Mouse (Mus musculus) heart, adult 2 months (tissue): ENCODE measurements around the gene Nlrp4c. TPM values are rescaled to one million over a fixed set of nuclear protein-coding genes. Genes with fewer than 3 reads are reported as not detected.
"Not testable (repeated sequence)": the region's sequence is repeated elsewhere in the genome, so short reads cannot be mapped to it uniquely, and the experiment has no call there.

Experiments
- DNase-seq, 2 experiments: peaks; one replicate each; pipeline ENCODE4 v3.0.0; 2021
- H3K27ac ChIP-seq: fragments of 200-600 bp; 2 replicates; pipeline ENCODE4 v1.8.1; 2022
- H3K27me3 ChIP-seq: fragments of 200-500 bp; 2 replicates; pipeline ENCODE4 v1.6.1; 2012; ENCODE audit warnings: mild to moderate bottlenecking, low read length, inconsistent platforms, mixed read lengths; ENCODE audit not compliant: control insufficient read depth, insufficient read depth
- H3K36me3 ChIP-seq: fragments of 200-500 bp; 2 replicates; pipeline ENCODE4 v1.6.1; 2012; ENCODE audit warnings: low read length, inconsistent platforms; ENCODE audit not compliant: control insufficient read depth, insufficient read depth
- H3K4me1 ChIP-seq: fragments of 200-500 bp; 2 replicates; pipeline ENCODE4 v1.6.1; 2011; ENCODE audit warnings: low read length; ENCODE audit not compliant: control insufficient read depth, insufficient read depth
- H3K4me3 ChIP-seq: fragments of 200-600 bp; 2 replicates; pipeline ENCODE4 v1.8.1; 2022
- H3K79me2 ChIP-seq: fragments of 200-500 bp; replicated peaks from 2 replicates; pipeline ENCODE4 v1.6.1; 2012; ENCODE audit warnings: mild to moderate bottlenecking, inconsistent platforms, low read length, moderate library complexity, mixed read lengths; ENCODE audit not compliant: control insufficient read depth, insufficient read depth
- H3K9ac ChIP-seq: fragments of 200-500 bp; 2 replicates; pipeline ENCODE4 v1.6.1; 2012; ENCODE audit warnings: low read depth, mild to moderate bottlenecking, control low read depth, inconsistent platforms, low read length, mixed read lengths
- CTCF ChIP-seq: fragments of 200-600 bp; IDR thresholded peaks from 2 replicates; pipeline ENCODE4 v1.8.1; 2022; ENCODE audit warnings: antibody characterized with exemption, mild to moderate bottlenecking, moderate library complexity
- EP300 ChIP-seq: fragments of 200-500 bp; IDR thresholded peaks from 2 replicates; pipeline ENCODE4 v1.6.1; 2011; ENCODE audit warnings: low read depth, low read length, control low read depth; ENCODE audit not compliant: insufficient read depth
- POLR2A ChIP-seq: fragments of 200-500 bp; IDR thresholded peaks from 2 replicates; pipeline ENCODE4 v1.6.1; 2011; ENCODE audit warnings: mild to moderate bottlenecking, low read depth, low read length, control low read depth; ENCODE audit not compliant: insufficient read depth
- WGBS: fragments of 180-500 bp; shearing (Covaris S2); methylation state at CpG from one replicate; pipeline ENCODE4 v1.1.7; 2018; 5-methylcytosine and 5-hydroxymethylcytosine counted together
- intact Hi-C: fragments of 180-260 bp; cut with DNase I; formaldehyde crosslinking; loops from one replicate; pipeline ENCODE4 v1.15.1; 2025
- long read RNA-seq: library from polyadenylated mRNA; stranded (forward); transcript quantifications from one replicate; pipeline ENCODE4 v2.0.0, GENCODE M21; 2021
- polyA plus RNA-seq: library from polyadenylated mRNA; depleted of rRNA; stranded (reverse); fragments of >200 nt; gene quantifications from 2 replicates; pipeline ENCODE4 v1.2.3, GENCODE M21; 2012; rRNA removed
- total RNA-seq, 2 experiments: library from RNA; stranded (reverse); gene quantifications; 2 replicates each; pipeline ENCODE4 v1.2.3; 2021

The Nlrp4c gene
- total RNA-seq = not detected
- not detected in 2 replicates for polyA plus RNA-seq
- long read RNA-seq = 0 reads

GRCm38 (mm10) chr7:6044861-6045260 is at the start of gene Nlrp4c:
TSS of gene Nlrp4c (plus strand) at chr7:6045161.
- DNase-seq = no peak
- WGBS = 80% methylated on average over 11 of the region's 11 CpGs
- H3K36me3 ChIP-seq = no peaks in the 10 kb centered on the region
- H3K79me2 ChIP-seq = no peaks in the 10 kb centered on the region
- TF ChIP-seq EP300 (no peak), CTCF (no peak), POLR2A (no peak)
- no peaks in the 10 kb centered on the region for H3K4me1 ChIP-seq
- H3K4me3 ChIP-seq = no peak within 1 kb of the TSS
- H3K27me3 ChIP-seq = no peaks in the 10 kb centered on the region
- H3K27ac ChIP-seq = no peak within 1 kb of the TSS
- no peak within 1 kb of the TSS for H3K9ac ChIP-seq
- intact Hi-C loops = no loop called here

- Histone ChIP-seq H3K79me2 (no peaks in the 10 kb centered on the region), H3K4me1 (no peaks in the 10 kb centered on the region), H3K36me3 (no peaks in the 10 kb centered on the region), H3K4me3 (no peak within 1 kb of the TSS), H3K9ac (no peak within 1 kb of the TSS), H3K27me3 (no peaks in the 10 kb centered on the region), H3K27ac (no peak within 1 kb of the TSS)
- no peak for DNase-seq
- WGBS = 83% methylated on average over 1 of the region's 1 CpGs
- intact Hi-C loops = no loop called here
- no peak for TF ChIP-seq POLR2A
- TF ChIP-seq CTCF = no peak
- no peak for TF ChIP-seq EP300
These were observed 34.1 kb upstream of the Nlrp4c start, which contains the start of gene Vmn1r65 for GRCm38 (mm10) chr7:6010910-6011309. TSS of gene Vmn1r65 (minus strand) at chr7:6011010.

- Histone ChIP-seq H3K27ac (no peak overlapping the region), H3K36me3 (no peaks in the 10 kb centered on the region), H3K27me3 (no peaks in the 10 kb centered on the region), H3K4me3 (no peak overlapping the region), H3K4me1 (no peaks in the 10 kb centered on the region), H3K9ac (no peak overlapping the region), H3K79me2 (no peaks in the 10 kb centered on the region)
- intact Hi-C loops = no loop called here
- WGBS = 72% methylated on average over 3 of the region's 3 CpGs
- no peak for DNase-seq
- TF ChIP-seq EP300 = no peak
- TF ChIP-seq CTCF = no peak
- TF ChIP-seq POLR2A = no peak
These were observed 74.5 kb downstream of the Nlrp4c start for GRCm38 (mm10) chr7:6119501-6119900.

GRCm38 (mm10) chr7:6120104-6120503 is 75.1 kb downstream of the Nlrp4c start:
- H3K36me3 ChIP-seq, H3K4me1 ChIP-seq, H3K9ac ChIP-seq, DNase-seq, H3K27ac ChIP-seq, H3K79me2 ChIP-seq, H3K27me3 ChIP-seq, intact Hi-C loops, H3K4me3 ChIP-seq: not testable (repeated sequence)
- 88% methylated on average over 2 of the region's 2 CpGs for WGBS
- TF ChIP-seq CTCF = peak; percentile 37

- H3K79me2 ChIP-seq, intact Hi-C loops, H3K36me3 ChIP-seq, H3K27ac ChIP-seq, DNase-seq, H3K4me3 ChIP-seq, H3K4me1 ChIP-seq, H3K9ac ChIP-seq, H3K27me3 ChIP-seq: not testable (repeated sequence)
- WGBS = 64% methylated on average over 1 of the region's 1 CpGs
These were observed 76.2 kb downstream of the Nlrp4c start for GRCm38 (mm10) chr7:6121128-6121527.

GRCm38 (mm10) chr7:6126690-6127448 is 81.9 kb downstream of the Nlrp4c start:
- Histone ChIP-seq H3K4me3 (no peak overlapping the region), H3K79me2 (no peaks in the 10 kb centered on the region), H3K27me3 (no peaks in the 10 kb centered on the region), H3K36me3 (no peaks in the 10 kb centered on the region), H3K27ac (no peak overlapping the region), H3K9ac (no peak overlapping the region), H3K4me1 (no peaks in the 10 kb centered on the region)
- intact Hi-C loops = loop anchor here (1.0 kb wide), 2 partner anchors 44 to 64 kb away; no protein-coding TSS in a partner anchor
- TF ChIP-seq EP300 (peak; percentile 59; the same call in 1 of the 2 replicates), CTCF (peak; percentile 98), POLR2A (no peak)
- 25% methylated on average over 7 of the region's 7 CpGs for WGBS
- DNase-seq = peak; percentile 76
